Mouse (Mus musculus): ENCODE data around the gene Pigs. TPM values are rescaled to one million over a fixed set of nuclear protein-coding genes. Genes with fewer than 3 reads are reported as not detected.

The Pigs gene
- total and polyA plus RNA-seq, 2 experiments from 2014 or later = 88.3 to 105 TPM

DNA sequence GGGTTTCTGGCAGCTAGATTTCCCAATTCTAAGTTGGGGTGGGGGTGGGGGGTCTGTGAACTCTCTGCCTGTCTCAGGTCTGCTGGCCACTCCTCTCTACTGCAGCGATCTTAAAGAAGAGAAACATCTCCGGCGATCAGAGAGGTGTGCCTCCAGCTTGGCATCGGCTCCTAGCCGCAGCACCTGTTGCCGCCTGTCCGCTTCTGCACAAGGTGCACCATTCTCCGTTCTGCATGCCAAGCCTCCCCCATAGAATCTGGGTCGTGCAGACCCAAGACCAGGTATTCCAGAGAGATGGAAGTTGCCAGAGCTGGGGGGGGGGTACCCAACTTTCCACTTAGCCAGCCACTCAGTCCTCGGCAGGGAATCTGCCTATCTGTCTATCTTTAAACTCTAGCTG, 57.6 kb downstream of the Pigs start:
- no peak for DNase-seq (ENCODE audit: low spot score)

DNA sequence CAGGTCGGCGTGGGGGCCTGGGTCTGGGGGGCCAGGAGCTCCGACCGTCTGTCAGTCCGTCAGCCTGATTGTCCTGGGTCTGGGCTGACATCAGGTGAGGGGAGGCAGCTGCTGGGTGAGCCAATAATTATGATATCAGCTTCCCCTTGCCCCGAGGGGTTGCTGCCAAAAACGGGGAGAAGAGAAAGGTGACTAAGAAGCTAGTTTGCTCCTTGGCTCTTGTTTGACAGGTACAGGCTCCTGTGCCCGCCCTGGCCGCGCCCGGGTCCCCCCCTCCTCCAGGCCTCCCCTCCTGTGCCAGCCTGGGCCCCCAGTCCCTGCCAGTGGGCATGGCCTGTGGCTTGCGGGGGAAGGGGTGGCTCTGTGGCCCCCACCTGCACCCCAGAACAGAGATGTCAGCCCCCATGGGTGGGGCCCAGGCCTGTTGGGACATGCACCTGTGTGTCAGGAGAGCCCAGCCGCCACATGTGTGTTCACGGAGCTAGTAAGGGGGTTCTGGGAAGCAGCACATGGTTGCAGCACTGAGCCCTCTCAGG, 58.4 kb downstream of the Pigs start, which contains the start of gene Foxn1:
Gene Foxn1 (minus strand): TSS at position 51 of the 536 bp plus-strand sequence.
- H3K36me3 ChIP-seq (ENCODE audit: insufficient read depth, low read length) = no peaks in the 10 kb centered on the region
- DNase-seq (ENCODE audit: low spot score) = no peak
- ATAC-seq = no peak
- H3K4me3 ChIP-seq (ENCODE audit: low read length) = no peak within 1 kb of the TSS
- TF ChIP-seq CTCF (IDR thresholded peaks at IDR 0.05; ENCODE audit: low read depth) = no peak
- H3K9me3 ChIP-seq (ENCODE audit: low read length) = no peaks in the 10 kb centered on the region
- H3K4me2 ChIP-seq (ENCODE audit: low read depth, low read length) = no peak within 1 kb of the TSS
- H3K9ac ChIP-seq (replicated peaks; ENCODE audit: low read length) = no peak within 1 kb of the TSS
- 76% methylated on average over 14 of the region's 14 CpGs for WGBS
- H3K27ac ChIP-seq = no peak within 1 kb of the TSS
- no peaks in the 10 kb centered on the region for H3K27me3 ChIP-seq (ENCODE audit: insufficient read depth, low read length)
- no peaks in the 10 kb centered on the region for H3K4me1 ChIP-seq (ENCODE audit: insufficient read depth, low read length)

More for the DNA sequence above, 57.6 kb downstream of the Pigs start:
- ATAC-seq = no peak
- no peak overlapping the region for H3K27ac ChIP-seq
- TF ChIP-seq CTCF (IDR thresholded peaks at IDR 0.05; ENCODE audit: low read depth) = no peak
- no peak overlapping the region for H3K9ac ChIP-seq (replicated peaks; ENCODE audit: low read length)
- no peaks in the 10 kb centered on the region for H3K9me3 ChIP-seq (ENCODE audit: low read length)
- H3K4me1 ChIP-seq (ENCODE audit: insufficient read depth, low read length) = no peaks in the 10 kb centered on the region
- H3K27me3 ChIP-seq (ENCODE audit: insufficient read depth, low read length) = no peaks in the 10 kb centered on the region
- H3K36me3 ChIP-seq (ENCODE audit: insufficient read depth, low read length) = no peaks in the 10 kb centered on the region
- WGBS = 88% methylated on average over 10 of the region's 10 CpGs
- no peak overlapping the region for H3K4me3 ChIP-seq (ENCODE audit: low read length)
- H3K4me2 ChIP-seq (ENCODE audit: low read depth, low read length) = no peak overlapping the region

Other genes with a start within 250 kb of the Pigs start
- 38.4 and 40.3 TPM in 2 replicates for gene Eral1, start 248.0 kb upstream of the Pigs start, total RNA-seq (2014; rRNA removed)
- gene Eral1, start 248.0 kb upstream of the Pigs start, polyA plus RNA-seq (2015; fragmentation: Nextera tagmentation; extraction: Ambion mirVana) = 25.7 and 26.9 TPM in 2 replicates
- 27.6 and 32.6 TPM in 2 replicates for gene Fam222b, start 233.8 kb upstream of the Pigs start, total RNA-seq (2014; rRNA removed)
- 22.6 and 22.9 TPM in 2 replicates for gene Fam222b, start 233.8 kb upstream of the Pigs start, polyA plus RNA-seq (2015; fragmentation: Nextera tagmentation; extraction: Ambion mirVana)
- gene Traf4, start 162.8 kb upstream of the Pigs start, total RNA-seq (2014; rRNA removed) = 124 and 130 TPM in 2 replicates
- 79.5 and 88.7 TPM in 2 replicates for gene Traf4, start 162.8 kb upstream of the Pigs start, polyA plus RNA-seq (2015; fragmentation: Nextera tagmentation; extraction: Ambion mirVana)
- 7.6 and 11.8 TPM in 2 replicates for gene Nek8, start 151.7 kb upstream of the Pigs start, total RNA-seq (2014; rRNA removed)
- gene Nek8, start 151.7 kb upstream of the Pigs start, polyA plus RNA-seq (2015; fragmentation: Nextera tagmentation; extraction: Ambion mirVana) = 7.3 and 7.7 TPM in 2 replicates
- gene Tlcd1, start 151.7 kb upstream of the Pigs start, total RNA-seq (2014; rRNA removed) = 37.5 and 46.1 TPM in 2 replicates
- gene Tlcd1, start 151.7 kb upstream of the Pigs start, polyA plus RNA-seq (2015; fragmentation: Nextera tagmentation; extraction: Ambion mirVana) = 36.8 and 42.6 TPM in 2 replicates
- 418 and 469 TPM in 2 replicates for gene Rpl23a, start 144.8 kb upstream of the Pigs start, total RNA-seq (2014; rRNA removed)
- gene Rpl23a, start 144.8 kb upstream of the Pigs start, polyA plus RNA-seq (2015; fragmentation: Nextera tagmentation; extraction: Ambion mirVana) = 906 and 915 TPM in 2 replicates
- 85.6 and 96.4 TPM in 2 replicates for gene Rab34, start 140.0 kb upstream of the Pigs start, total RNA-seq (2014; rRNA removed)
- 63.5 and 76.2 TPM in 2 replicates for gene Rab34, start 140.0 kb upstream of the Pigs start, polyA plus RNA-seq (2015; fragmentation: Nextera tagmentation; extraction: Ambion mirVana)
- 1.9 and 4.9 TPM in 2 replicates for gene Proca1, start 135.0 kb upstream of the Pigs start, total RNA-seq (2014; rRNA removed)
- gene Proca1, start 135.0 kb upstream of the Pigs start, polyA plus RNA-seq (2015; fragmentation: Nextera tagmentation; extraction: Ambion mirVana) = 5.6 and 5.8 TPM in 2 replicates
- 77.1 and 112 TPM in 2 replicates for gene Sdf2, start 82.7 kb upstream of the Pigs start, total RNA-seq (2014; rRNA removed)
- gene Sdf2, start 82.7 kb upstream of the Pigs start, polyA plus RNA-seq (2015; fragmentation: Nextera tagmentation; extraction: Ambion mirVana) = 107 and 113 TPM in 2 replicates
- 34.2 and 36.0 TPM in 2 replicates for gene Supt6, start 82.4 kb upstream of the Pigs start, total RNA-seq (2014; rRNA removed)
- 17.1 and 19.0 TPM in 2 replicates for gene Supt6, start 82.4 kb upstream of the Pigs start, polyA plus RNA-seq (2015; fragmentation: Nextera tagmentation; extraction: Ambion mirVana)
- 86.2 and 93.6 TPM in 2 replicates for gene 2610507B11Rik, start 66.7 kb upstream of the Pigs start, total RNA-seq (2014; rRNA removed)
- gene 2610507B11Rik, start 66.7 kb upstream of the Pigs start, polyA plus RNA-seq (2015; fragmentation: Nextera tagmentation; extraction: Ambion mirVana) = 78.2 and 79.0 TPM in 2 replicates
- gene BC030499, start 37.6 kb upstream of the Pigs start, total RNA-seq (2014; rRNA removed) = 0.10 TPM in 1 of 2 replicates, not detected in the other
- gene BC030499, start 37.6 kb upstream of the Pigs start, polyA plus RNA-seq (2015; fragmentation: Nextera tagmentation; extraction: Ambion mirVana) = 0.15 TPM in 1 of 2 replicates, not detected in the other
- 26.7 and 31.4 TPM in 2 replicates for gene Spag5, start 26.9 kb upstream of the Pigs start, total RNA-seq (2014; rRNA removed)
- 9.1 and 9.9 TPM in 2 replicates for gene Spag5, start 26.9 kb upstream of the Pigs start, polyA plus RNA-seq (2015; fragmentation: Nextera tagmentation; extraction: Ambion mirVana)
- gene Aldoc, start 5.4 kb upstream of the Pigs start, total RNA-seq (2014; rRNA removed) = 798 and 822 TPM in 2 replicates
- 693 and 762 TPM in 2 replicates for gene Aldoc, start 5.4 kb upstream of the Pigs start, polyA plus RNA-seq (2015; fragmentation: Nextera tagmentation; extraction: Ambion mirVana)
- 125 and 154 TPM in 2 replicates for gene Unc119, start 15.1 kb downstream of the Pigs start, total RNA-seq (2014; rRNA removed)
- 76.2 and 82.0 TPM in 2 replicates for gene Unc119, start 15.1 kb downstream of the Pigs start, polyA plus RNA-seq (2015; fragmentation: Nextera tagmentation; extraction: Ambion mirVana)
- gene Foxn1, start 58.1 kb downstream of the Pigs start, total RNA-seq (2014; rRNA removed) = not detected in 2 replicates
- gene Foxn1, start 58.1 kb downstream of the Pigs start, polyA plus RNA-seq (2015; fragmentation: Nextera tagmentation; extraction: Ambion mirVana) = not detected in 2 replicates
- 0.10 TPM in 1 of 2 replicates, not detected in the other for gene Slc13a2, start 93.8 kb downstream of the Pigs start, total RNA-seq (2014; rRNA removed)
- not detected in 2 replicates for gene Slc13a2, start 93.8 kb downstream of the Pigs start, polyA plus RNA-seq (2015; fragmentation: Nextera tagmentation; extraction: Ambion mirVana)
- gene Slc46a1, start 137.3 kb downstream of the Pigs start, total RNA-seq (2014; rRNA removed) = 18.7 and 20.6 TPM in 2 replicates
- gene Slc46a1, start 137.3 kb downstream of the Pigs start, polyA plus RNA-seq (2015; fragmentation: Nextera tagmentation; extraction: Ambion mirVana) = 19.5 and 21.7 TPM in 2 replicates
- 85.9 and 87.8 TPM in 2 replicates for gene Sarm1, start 169.3 kb downstream of the Pigs start, total RNA-seq (2014; rRNA removed)
- gene Sarm1, start 169.3 kb downstream of the Pigs start, polyA plus RNA-seq (2015; fragmentation: Nextera tagmentation; extraction: Ambion mirVana) = 30.8 and 32.7 TPM in 2 replicates
- 109 and 152 TPM in 2 replicates for gene Vtn, start 170.7 kb downstream of the Pigs start, total RNA-seq (2014; rRNA removed)
- 118 and 133 TPM in 2 replicates for gene Vtn, start 170.7 kb downstream of the Pigs start, polyA plus RNA-seq (2015; fragmentation: Nextera tagmentation; extraction: Ambion mirVana)
- 0.58 and 0.78 TPM in 2 replicates for gene Sebox, start 175.0 kb downstream of the Pigs start, total RNA-seq (2014; rRNA removed)
- gene Sebox, start 175.0 kb downstream of the Pigs start, polyA plus RNA-seq (2015; fragmentation: Nextera tagmentation; extraction: Ambion mirVana) = 0.15 and 0.26 TPM in 2 replicates
- 40.3 and 42.1 TPM in 2 replicates for gene Tmem199, start 183.8 kb downstream of the Pigs start, total RNA-seq (2014; rRNA removed)
- 84.8 and 86.9 TPM in 2 replicates for gene Tmem199, start 183.8 kb downstream of the Pigs start, polyA plus RNA-seq (2015; fragmentation: Nextera tagmentation; extraction: Ambion mirVana)
- 134 and 143 TPM in 2 replicates for gene Poldip2, start 183.8 kb downstream of the Pigs start, total RNA-seq (2014; rRNA removed)
- gene Poldip2, start 183.8 kb downstream of the Pigs start, polyA plus RNA-seq (2015; fragmentation: Nextera tagmentation; extraction: Ambion mirVana) = 165 and 170 TPM in 2 replicates
- gene Tnfaip1, start 207.9 kb downstream of the Pigs start, total RNA-seq (2014; rRNA removed) = 36.6 and 46.2 TPM in 2 replicates
- 56.1 and 56.2 TPM in 2 replicates for gene Tnfaip1, start 207.9 kb downstream of the Pigs start, polyA plus RNA-seq (2015; fragmentation: Nextera tagmentation; extraction: Ambion mirVana)
- gene Ift20, start 207.9 kb downstream of the Pigs start, total RNA-seq (2014; rRNA removed) = 96.2 and 109 TPM in 2 replicates
- 123 and 136 TPM in 2 replicates for gene Ift20, start 207.9 kb downstream of the Pigs start, polyA plus RNA-seq (2015; fragmentation: Nextera tagmentation; extraction: Ambion mirVana)
- gene Tmem97, start 222.4 kb downstream of the Pigs start, total RNA-seq (2014; rRNA removed) = 39.0 and 44.5 TPM in 2 replicates
- gene Tmem97, start 222.4 kb downstream of the Pigs start, polyA plus RNA-seq (2015; fragmentation: Nextera tagmentation; extraction: Ambion mirVana) = 42.8 and 43.5 TPM in 2 replicates